Mouse (Mus musculus) gastrocnemius, adult 2 months (tissue): ENCODE measurements around the gene H2afy. TPM values are rescaled to one million over a fixed set of nuclear protein-coding genes. Genes with fewer than 3 reads are reported as not detected.

Experiments
- DNase-seq: peaks from one replicate; pipeline ENCODE4 v3.0.0; 2022
- H3K27ac ChIP-seq: fragments of 200-600 bp; 2 replicates; pipeline ENCODE4 v1.8.1; 2022; ENCODE audit warnings: mild to moderate bottlenecking
- H3K4me3 ChIP-seq: fragments of 200-600 bp; 2 replicates; pipeline ENCODE4 v1.8.1; 2022; ENCODE audit warnings: mild to moderate bottlenecking, moderate library complexity
- CTCF ChIP-seq: fragments of 200-600 bp; IDR thresholded peaks from 2 replicates; pipeline ENCODE4 v1.8.1; 2022; ENCODE audit warnings: antibody characterized with exemption, mild to moderate bottlenecking, moderate library complexity
- intact Hi-C: fragments of 180-260 bp; cut with DNase I; formaldehyde crosslinking; loops from one replicate; pipeline ENCODE4 v1.15.1; 2025
- total RNA-seq, 2 experiments: library from RNA; stranded (reverse); gene quantifications; 2 replicates each; pipeline ENCODE4 v1.2.3; 2021

H2afy gene
- total RNA-seq, 2 experiments from 2014 or later, result 64.1 to 69.2 TPM

- H3K27ac ChIP-seq, result no peak overlapping the region
- no peak overlapping the region for H3K4me3 ChIP-seq
- DNase-seq, result peak; percentile 76
- intact Hi-C loops, result loop anchor here (10.0 kb wide), 1 partner anchor 271 kb away; the partner anchor contains the start of gene Slc25a48
- no peak for TF ChIP-seq CTCF
Observed at GRCm38 (mm10) chr13:56163751-56164150, 27.6 kb upstream of the H2afy start.

GRCm38 (mm10) chr13:56162859-56163258 lies 26.7 kb upstream of the H2afy start:
- H3K4me3 ChIP-seq, result no peak overlapping the region
- no peak for TF ChIP-seq CTCF
- DNase-seq, result no peak
- intact Hi-C loops, result loop anchor here (10.0 kb wide), 1 partner anchor 272 kb away; the partner anchor contains the start of gene Slc25a48
- no peak overlapping the region for H3K27ac ChIP-seq

GRCm38 (mm10) chr13:56159614-56160363 lies 23.6 kb upstream of the H2afy start:
- intact Hi-C loops, result loop anchor here (5.0 to 10.0 kb wide), 3 partner anchors 67 to 275 kb away; partner anchors contain the start of gene Slc25a48
- no peak overlapping the region for H3K27ac ChIP-seq
- TF ChIP-seq CTCF, result no peak
- peak; percentile 12 for DNase-seq
- no peak overlapping the region for H3K4me3 ChIP-seq

GRCm38 (mm10) chr13:56159016-56159601 lies 22.9 kb upstream of the H2afy start:
- no peak overlapping the region for H3K27ac ChIP-seq

GRCm38 (mm10) chr13:56155671-56156070 lies 19.5 kb upstream of the H2afy start:
- H3K4me3 ChIP-seq, result no peak overlapping the region
- peak overlapping the region; percentile 75 for H3K27ac ChIP-seq
- TF ChIP-seq CTCF, result no peak
- peak; percentile 10 for DNase-seq
- intact Hi-C loops, result loop anchor here (5.0 to 10.0 kb wide), 2 partner anchors 63 to 181 kb away; no protein-coding TSS in a partner anchor

More at GRCm38 (mm10) chr13:56159016-56159601, 22.9 kb upstream of the H2afy start:
- no peak for TF ChIP-seq CTCF
- peak; percentile 17 for DNase-seq
- no peak overlapping the region for H3K4me3 ChIP-seq
- intact Hi-C loops, result loop anchor here (5.0 to 10.0 kb wide), 2 partner anchors 67 to 184 kb away; no protein-coding TSS in a partner anchor

GRCm38 (mm10) chr13:56155048-56155447 lies 18.9 kb upstream of the H2afy start:
- no peak for TF ChIP-seq CTCF
- intact Hi-C loops, result loop anchor here (5.0 to 10.0 kb wide), 2 partner anchors 63 to 180 kb away; no protein-coding TSS in a partner anchor
- peak overlapping the region; percentile 75 for H3K27ac ChIP-seq
- DNase-seq, result peak; percentile 70
- H3K4me3 ChIP-seq, result no peak overlapping the region

GRCm38 (mm10) chr13:56152773-56153460 lies 16.8 kb upstream of the H2afy start:
- no peak overlapping the region for H3K27ac ChIP-seq

GRCm38 (mm10) chr13:56151404-56152226 lies 15.5 kb upstream of the H2afy start:
- TF ChIP-seq CTCF, result peak; percentile 80
- intact Hi-C loops, result loop anchor here (1.0 to 10.0 kb wide), 3 partner anchors 16 to 177 kb away; no protein-coding TSS in a partner anchor
- peak overlapping the region; percentile 50 for H3K4me3 ChIP-seq
- peak; percentile 71 for DNase-seq
- H3K27ac ChIP-seq, result peak overlapping the region; percentile 54

More at GRCm38 (mm10) chr13:56152773-56153460, 16.8 kb upstream of the H2afy start:
- no peak for TF ChIP-seq CTCF
- H3K4me3 ChIP-seq, result no peak overlapping the region
- peak; percentile 2 for DNase-seq
- intact Hi-C loops, result loop anchor here (2.0 to 10.0 kb wide), 2 partner anchors 36 to 178 kb away; no protein-coding TSS in a partner anchor

- peak; percentile 61 for TF ChIP-seq CTCF
- no peak overlapping the region for H3K4me3 ChIP-seq
- no peak overlapping the region for H3K27ac ChIP-seq
- DNase-seq, result peak; percentile 61
- intact Hi-C loops, result loop anchor here (5.0 kb wide), 1 partner anchor 47 kb away; no protein-coding TSS in a partner anchor
Observed at GRCm38 (mm10) chr13:56145523-56145922, 9.4 kb upstream of the H2afy start.

GRCm38 (mm10) chr13:56144021-56144420 lies 7.9 kb upstream of the H2afy start:
- intact Hi-C loops, result no loop called here
- TF ChIP-seq CTCF, result no peak
- Histone ChIP-seq H3K4me3 (no peak overlapping the region), H3K27ac (no peak overlapping the region)
- DNase-seq, result no peak

GRCm38 (mm10) chr13:56143151-56143513 lies 7.0 kb upstream of the H2afy start:
- TF ChIP-seq CTCF, result no peak
- no peak overlapping the region for H3K4me3 ChIP-seq
- DNase-seq, result no peak
- no peak overlapping the region for H3K27ac ChIP-seq
- intact Hi-C loops, result no loop called here
